Mouse (Mus musculus): Measurements from ENCODE around the gene Stxbp6.

DNA sequence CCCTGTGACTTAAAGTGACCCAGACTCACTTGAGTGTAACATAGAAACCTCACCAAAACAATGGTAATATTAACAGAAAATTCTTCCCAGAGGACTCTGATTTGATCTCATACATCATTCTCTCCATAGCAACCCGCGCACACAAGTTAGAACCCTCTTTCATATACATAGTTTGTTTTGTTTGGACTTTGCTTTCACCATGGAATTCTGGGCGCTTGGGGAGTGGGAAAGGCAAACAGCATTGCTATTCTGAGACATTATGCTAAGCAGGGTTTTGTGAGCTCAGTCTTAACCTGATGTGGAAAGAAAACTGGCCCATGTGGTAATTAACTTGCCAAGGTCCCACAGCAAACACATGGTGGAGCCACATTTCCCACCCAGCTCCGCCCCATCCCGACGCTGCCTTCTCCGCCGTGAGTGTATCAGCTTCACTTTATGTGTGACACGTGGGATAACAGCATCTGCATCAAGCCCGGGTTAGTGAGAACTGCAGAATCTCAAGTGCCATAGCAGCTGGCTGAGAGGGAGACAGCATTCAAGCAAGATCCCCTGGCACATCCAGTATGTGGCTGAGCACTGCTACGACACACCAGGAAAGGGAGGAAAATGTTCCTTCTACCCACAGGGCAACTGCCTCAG lies 7.3 kb downstream of the Stxbp6 start:
- no peak for TF ChIP-seq POLR2AphosphoS2 (IDR thresholded peaks at IDR 0.05; ENCODE audit: insufficient read length, low read depth)
- no peak for TF ChIP-seq POLR2A (IDR thresholded peaks at IDR 0.05; ENCODE audit: insufficient read length, low read depth)
- TF ChIP-seq E2F4 (IDR thresholded peaks at IDR 0.05; ENCODE audit: insufficient read depth) = no peak
- no peak for TF ChIP-seq REST (IDR thresholded peaks at IDR 0.05; ENCODE audit: insufficient read depth, insufficient read length)
- TF ChIP-seq MAX (IDR thresholded peaks at IDR 0.05; ENCODE audit: low read depth) = no peak
- TF ChIP-seq USF1 (IDR thresholded peaks at IDR 0.05; ENCODE audit: low read depth) = no peak
- TF ChIP-seq TCF12 (IDR thresholded peaks at IDR 0.05; ENCODE audit: insufficient read depth, poor library complexity, severe bottlenecking) = no peak
- no peak for TF ChIP-seq TCF3 (IDR thresholded peaks at IDR 0.05; ENCODE audit: insufficient read length, low read depth)
- no peak for TF ChIP-seq MYOD1 (IDR thresholded peaks at IDR 0.05; ENCODE audit: control insufficient read depth in 1 of 3, insufficient read length in 2 of 3, low read depth in 2 of 3)
- no peak for TF ChIP-seq MYOG (IDR thresholded peaks at IDR 0.05; ENCODE audit: control insufficient read depth in 1 of 3, insufficient read depth in 1 of 3, insufficient read length in 2 of 3, low read depth in 2 of 3)
- no peak for TF ChIP-seq CEBPB (IDR thresholded peaks at IDR 0.05; ENCODE audit: insufficient read depth, poor library complexity, severe bottlenecking)
